Mouse (Mus musculus): Measurements from ENCODE around the gene Mat1a. TPM values are rescaled to one million over a fixed set of nuclear protein-coding genes. Genes with fewer than 3 reads are reported as not detected.

The Mat1a gene
- polyA plus RNA-seq, 1 experiment: not detected

DNA sequence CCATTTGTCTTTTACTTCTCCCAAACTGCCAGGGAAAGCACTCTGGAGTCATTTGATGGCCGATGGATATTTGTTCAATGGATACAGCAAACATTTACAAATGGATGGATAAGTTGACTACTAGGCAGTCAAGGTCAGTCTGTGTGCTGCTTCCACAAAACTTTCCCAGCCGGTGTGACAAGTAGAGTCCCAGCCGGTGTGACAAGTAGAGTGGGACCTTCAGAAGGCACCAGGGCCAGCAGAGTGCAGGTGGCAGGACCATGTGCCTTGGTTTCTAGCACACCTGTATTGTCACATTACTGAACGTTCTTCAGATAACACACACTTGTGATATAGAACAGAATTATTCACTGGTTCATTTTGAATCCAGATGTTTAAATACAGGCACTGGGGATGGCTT, 55.2 kb downstream of the Mat1a start:
- Histone ChIP-seq H3K4me3 (replicated peaks) (no peak overlapping the region), H3K27me3 (ENCODE audit: control insufficient read depth) (no peaks in the 10 kb centered on the region), H3K9me3 (ENCODE audit: control insufficient read depth, low read length) (no peaks in the 10 kb centered on the region), H3K4me1 (ENCODE audit: control insufficient read depth) (no peaks in the 10 kb centered on the region), H3K36me3 (ENCODE audit: control insufficient read depth) (no peaks in the 10 kb centered on the region)
- TF ChIP-seq GATA1 (IDR thresholded peaks at IDR 0.05; ENCODE audit: low read length) (no peak), TAL1 (IDR thresholded peaks at IDR 0.05; ENCODE audit: low read length) (no peak)

DNA sequence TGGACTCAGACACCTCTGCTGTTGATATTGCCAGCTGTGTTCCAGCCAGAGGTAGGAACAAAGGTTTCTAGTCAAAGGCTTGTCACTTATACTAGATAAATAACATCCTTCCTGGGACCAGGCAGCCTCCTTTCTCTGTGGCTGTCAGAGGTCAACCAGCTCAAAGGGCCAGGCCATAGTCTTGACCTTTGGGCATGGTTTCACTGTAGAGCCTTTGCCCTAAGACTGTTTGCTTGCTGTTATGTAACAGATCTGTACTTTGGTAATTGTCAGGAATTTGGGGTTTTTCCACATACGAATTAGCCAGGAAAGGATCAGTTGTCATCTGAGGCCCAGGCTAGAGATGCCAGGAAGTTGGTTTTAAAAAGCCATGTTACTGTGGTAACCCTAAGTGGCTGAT, 55.9 kb downstream of the Mat1a start:
- no peaks in the 10 kb centered on the region for H3K27me3 ChIP-seq (ENCODE audit: control insufficient read depth)
- TF ChIP-seq TAL1 (IDR thresholded peaks at IDR 0.05; ENCODE audit: low read length) (no peak), GATA1 (IDR thresholded peaks at IDR 0.05; ENCODE audit: low read length) (no peak)
- H3K9me3 ChIP-seq (ENCODE audit: control insufficient read depth, low read length): no peaks in the 10 kb centered on the region
- H3K36me3 ChIP-seq (ENCODE audit: control insufficient read depth): no peaks in the 10 kb centered on the region
- no peak overlapping the region for H3K4me3 ChIP-seq (replicated peaks)
- no peaks in the 10 kb centered on the region for H3K4me1 ChIP-seq (ENCODE audit: control insufficient read depth)

DNA sequence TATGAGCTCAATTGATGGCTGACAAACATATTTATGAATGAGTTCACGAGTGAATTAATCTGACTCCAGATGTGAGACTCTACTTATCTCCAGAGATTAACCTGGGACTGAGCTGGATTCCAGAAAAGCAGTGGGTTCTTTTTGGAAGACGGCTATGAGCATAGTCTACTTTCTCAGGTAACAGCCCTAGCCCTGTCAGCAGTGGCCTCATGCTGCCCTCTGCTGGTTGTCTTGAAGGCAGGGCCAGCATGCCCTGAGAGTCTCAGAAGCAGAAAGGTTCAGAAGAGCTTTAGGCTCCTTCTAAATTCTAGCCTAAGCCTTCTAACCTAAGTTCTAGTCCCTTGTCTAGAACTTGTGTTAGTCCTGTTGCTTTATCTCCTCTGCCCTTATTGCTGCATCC, 57.8 kb downstream of the Mat1a start:
- TF ChIP-seq TAL1 (IDR thresholded peaks at IDR 0.05; ENCODE audit: low read length) (no peak), GATA1 (IDR thresholded peaks at IDR 0.05; ENCODE audit: low read length) (no peak)
- Histone ChIP-seq H3K36me3 (ENCODE audit: control insufficient read depth) (no peaks in the 10 kb centered on the region), H3K4me3 (replicated peaks) (no peak overlapping the region), H3K4me1 (ENCODE audit: control insufficient read depth) (no peaks in the 10 kb centered on the region), H3K9me3 (ENCODE audit: control insufficient read depth, low read length) (no peaks in the 10 kb centered on the region), H3K27me3 (ENCODE audit: control insufficient read depth) (no peaks in the 10 kb centered on the region)

DNA sequence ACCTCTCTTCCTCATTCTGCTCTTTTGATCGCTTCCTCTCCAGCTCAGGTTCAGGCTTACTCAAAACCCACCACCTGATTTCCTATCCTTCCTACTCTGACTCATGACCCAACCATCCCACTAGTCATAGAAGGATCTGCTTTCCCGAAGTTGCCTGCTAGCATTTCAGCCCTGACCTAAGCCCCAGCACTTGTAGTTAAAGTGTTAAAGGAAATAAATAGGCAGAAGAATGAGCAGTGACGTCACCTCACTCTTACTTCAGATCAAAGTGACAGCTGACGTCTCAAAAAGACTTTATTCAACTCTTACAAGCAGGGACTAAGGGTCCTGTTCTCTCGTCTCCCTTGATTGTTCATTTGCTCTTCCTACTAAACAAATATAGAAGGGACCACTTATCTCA, 62.4 kb downstream of the Mat1a start:
- Histone ChIP-seq H3K9me3 (ENCODE audit: control insufficient read depth, low read length) (no peaks in the 10 kb centered on the region), H3K27me3 (ENCODE audit: control insufficient read depth) (no peaks in the 10 kb centered on the region), H3K4me1 (ENCODE audit: control insufficient read depth) (no peaks in the 10 kb centered on the region), H3K4me3 (replicated peaks) (no peak overlapping the region), H3K36me3 (ENCODE audit: control insufficient read depth) (no peaks in the 10 kb centered on the region)
- no peak for TF ChIP-seq GATA1 (IDR thresholded peaks at IDR 0.05; ENCODE audit: low read length)
- no peak for TF ChIP-seq TAL1 (IDR thresholded peaks at IDR 0.05; ENCODE audit: low read length)

DNA sequence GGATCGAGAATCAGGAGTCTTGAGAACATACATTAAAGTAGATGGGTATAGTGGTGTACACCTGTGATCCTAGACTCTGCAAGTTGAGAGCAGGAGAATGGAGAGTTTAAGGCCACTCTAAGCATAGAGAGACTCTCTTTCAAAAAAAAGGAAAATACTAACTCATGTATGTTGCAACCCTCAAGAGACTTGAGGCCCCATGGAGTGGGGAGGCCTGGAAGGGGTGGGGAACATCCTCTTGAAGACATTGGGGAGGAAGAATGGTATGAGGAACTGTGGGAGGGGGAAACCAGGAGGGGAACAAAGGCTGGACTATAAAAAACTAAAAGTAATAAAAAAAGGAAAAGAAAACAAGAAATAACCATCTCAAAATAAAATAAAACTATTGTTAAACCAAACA, 63.7 kb downstream of the Mat1a start:
- H3K4me3 ChIP-seq (replicated peaks): no peak overlapping the region
- H3K36me3 ChIP-seq (ENCODE audit: control insufficient read depth): no peaks in the 10 kb centered on the region
- TF ChIP-seq GATA1 (IDR thresholded peaks at IDR 0.05; ENCODE audit: low read length) (no peak), TAL1 (IDR thresholded peaks at IDR 0.05; ENCODE audit: low read length) (no peak)
- H3K4me1 ChIP-seq (ENCODE audit: control insufficient read depth): no peaks in the 10 kb centered on the region
- H3K27me3 ChIP-seq (ENCODE audit: control insufficient read depth): no peaks in the 10 kb centered on the region
- H3K9me3 ChIP-seq (ENCODE audit: control insufficient read depth, low read length): no peaks in the 10 kb centered on the region

DNA sequence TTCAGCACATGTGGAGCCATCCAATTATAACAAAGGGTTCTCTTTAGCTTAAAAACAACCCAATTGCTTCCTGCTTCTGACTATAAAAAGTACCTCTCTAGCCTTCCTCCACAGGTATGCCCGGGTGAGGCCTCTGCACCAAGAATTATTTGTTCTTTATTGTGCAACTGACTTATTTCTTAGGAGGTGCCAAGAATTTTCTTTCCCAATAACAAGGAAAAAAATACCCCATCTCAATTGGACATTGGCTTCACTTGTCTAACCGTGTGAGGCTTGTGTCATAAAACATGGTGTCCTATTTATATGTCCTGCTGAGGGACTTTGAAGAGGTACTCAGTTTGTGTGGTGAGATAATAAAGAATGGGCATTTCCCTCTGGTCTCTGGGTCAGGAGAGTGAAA, 65.7 kb downstream of the Mat1a start:
- no peaks in the 10 kb centered on the region for H3K36me3 ChIP-seq (ENCODE audit: control insufficient read depth)
- H3K4me3 ChIP-seq (replicated peaks): no peak overlapping the region
- no peaks in the 10 kb centered on the region for H3K27me3 ChIP-seq (ENCODE audit: control insufficient read depth)
- no peaks in the 10 kb centered on the region for H3K4me1 ChIP-seq (ENCODE audit: control insufficient read depth)
- no peaks in the 10 kb centered on the region for H3K9me3 ChIP-seq (ENCODE audit: control insufficient read depth, low read length)
- TF ChIP-seq TAL1 (IDR thresholded peaks at IDR 0.05; ENCODE audit: low read length) (no peak), GATA1 (IDR thresholded peaks at IDR 0.05; ENCODE audit: low read length) (no peak)

Other genes starting within 250 kb of the Mat1a start
- gene Sh2d4b, start 211.8 kb upstream of the Mat1a start, polyA plus RNA-seq (2012): 0.06 and 0.09 TPM in 2 replicates
- gene Tspan14, start 138.2 kb upstream of the Mat1a start, polyA plus RNA-seq (2012): 0.27 and 0.33 TPM in 2 replicates
- 8.5 and 12.2 TPM in 2 replicates for gene Fam213a, start 91.2 kb upstream of the Mat1a start, polyA plus RNA-seq (2012)
- gene Dydc2, start 35.8 kb upstream of the Mat1a start, polyA plus RNA-seq (2012): not detected in 2 replicates
- not detected in 2 replicates for gene Dydc1, start 32.1 kb upstream of the Mat1a start, polyA plus RNA-seq (2012)
- gene Sftpa1, start 26.7 kb downstream of the Mat1a start, polyA plus RNA-seq (2012): not detected in 2 replicates
- not detected in 2 replicates for gene Mbl1, start 46.4 kb downstream of the Mat1a start, polyA plus RNA-seq (2012)
- 0.03 TPM in 1 of 2 replicates, not detected in the other for gene Sftpd, start 80.1 kb downstream of the Mat1a start, polyA plus RNA-seq (2012)
- gene Gm2832, start 173.8 kb downstream of the Mat1a start, polyA plus RNA-seq (2012): not detected in 2 replicates
- gene Gm5798, start 243.6 kb downstream of the Mat1a start, polyA plus RNA-seq (2012): not detected in 2 replicates